Mouse (Mus musculus): ENCODE measurements around the gene Inpp4a. TPM values are rescaled to one million over a fixed set of nuclear protein-coding genes. Genes with fewer than 3 reads are reported as not detected.

Gene Inpp4a
- total and polyA plus RNA-seq, 2 experiments: 8.1 to 12.4 TPM

DNA sequence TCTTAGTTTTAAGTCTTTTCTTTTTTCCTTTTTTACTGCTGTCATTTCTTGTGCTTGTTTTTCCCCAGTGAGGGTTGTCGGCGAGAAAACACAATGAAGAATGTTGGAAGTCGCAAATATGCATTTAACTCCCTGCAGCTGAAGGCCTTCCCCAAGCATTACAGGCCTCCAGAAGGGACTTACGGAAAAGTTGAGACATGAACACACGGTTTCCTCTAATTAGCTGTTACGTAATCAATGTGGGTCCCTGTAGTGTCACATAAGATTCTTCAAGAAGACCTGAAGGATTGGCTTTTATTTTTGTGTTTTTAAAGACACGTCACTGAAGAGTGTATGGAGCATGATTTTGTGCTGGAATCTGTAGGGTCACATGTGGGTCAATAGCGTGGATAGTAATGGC, 108.4 kb downstream of the Inpp4a start:
- no peak overlapping the region for H3K9ac ChIP-seq (ENCODE audit: low read depth, low read length)

DNA sequence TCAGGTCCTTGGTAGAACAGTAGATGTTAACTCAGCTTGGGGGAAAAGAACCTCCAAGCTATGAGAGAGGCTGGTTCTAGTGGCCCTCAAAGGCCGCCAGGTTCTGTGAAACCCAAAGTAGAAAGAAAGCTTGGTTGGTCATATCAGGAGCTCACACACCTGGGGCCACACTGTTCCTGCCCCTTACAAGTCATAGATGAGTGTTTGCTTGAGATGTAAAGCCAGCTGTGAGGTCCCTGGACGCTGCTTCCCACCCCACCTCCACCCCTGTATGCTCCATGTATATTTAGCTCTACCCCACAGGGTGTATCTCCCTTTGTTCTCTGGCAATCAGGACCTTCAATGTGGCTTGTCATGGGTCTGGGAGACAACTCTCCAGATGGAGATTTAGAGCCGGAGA, 109.0 kb downstream of the Inpp4a start:
- TF ChIP-seq POLR2A (IDR thresholded peaks at IDR 0.05; ENCODE audit: extremely low read depth, insufficient read depth, low read length) (no peak), CTCF (IDR thresholded peaks at IDR 0.05; ENCODE audit: low read depth, low read length) (no peak)
- 83% methylated on average over 3 of the region's 3 CpGs for WGBS
- Histone ChIP-seq H3K36me3 (ENCODE audit: control insufficient read depth, insufficient read depth, low read length) (peaks cover 6% of the 10 kb centered on the region; the same call in 1 of the 2 replicates), H3K9ac (ENCODE audit: low read depth, low read length) (no peak overlapping the region), H3K79me2 (ENCODE audit: control insufficient read depth, insufficient read depth, low read length) (no peaks in the 10 kb centered on the region), H3K27ac (replicated peaks; ENCODE audit: insufficient read depth, low read depth, low read length) (no peak overlapping the region), H3K27me3 (ENCODE audit: control insufficient read depth, insufficient read depth, low read length) (no peaks in the 10 kb centered on the region), H3K4me1 (ENCODE audit: control insufficient read depth, insufficient read depth, low read length) (no peaks in the 10 kb centered on the region), H3K4me3 (ENCODE audit: insufficient read depth, low read depth, low read length) (no peak overlapping the region)
- DNase-seq (ENCODE audit: extremely low read depth, low read depth, low spot score): no peak

More for the DNA sequence above, 108.4 kb downstream of the Inpp4a start:
- no peak for TF ChIP-seq POLR2A (IDR thresholded peaks at IDR 0.05; ENCODE audit: extremely low read depth, insufficient read depth, low read length)
- no peak for TF ChIP-seq CTCF (IDR thresholded peaks at IDR 0.05; ENCODE audit: low read depth, low read length)
- Histone ChIP-seq H3K27ac (replicated peaks; ENCODE audit: insufficient read depth, low read depth, low read length) (no peak overlapping the region), H3K27me3 (ENCODE audit: control insufficient read depth, insufficient read depth, low read length) (no peaks in the 10 kb centered on the region), H3K4me1 (ENCODE audit: control insufficient read depth, insufficient read depth, low read length) (no peaks in the 10 kb centered on the region), H3K4me3 (ENCODE audit: insufficient read depth, low read depth, low read length) (no peak overlapping the region), H3K36me3 (ENCODE audit: control insufficient read depth, insufficient read depth, low read length) (peaks cover 6% of the 10 kb centered on the region; the same call in 1 of the 2 replicates), H3K79me2 (ENCODE audit: control insufficient read depth, insufficient read depth, low read length) (no peaks in the 10 kb centered on the region)
- WGBS: 89% methylated on average over 8 of the region's 8 CpGs
- no peak for DNase-seq (ENCODE audit: extremely low read depth, low read depth, low spot score)

DNA sequence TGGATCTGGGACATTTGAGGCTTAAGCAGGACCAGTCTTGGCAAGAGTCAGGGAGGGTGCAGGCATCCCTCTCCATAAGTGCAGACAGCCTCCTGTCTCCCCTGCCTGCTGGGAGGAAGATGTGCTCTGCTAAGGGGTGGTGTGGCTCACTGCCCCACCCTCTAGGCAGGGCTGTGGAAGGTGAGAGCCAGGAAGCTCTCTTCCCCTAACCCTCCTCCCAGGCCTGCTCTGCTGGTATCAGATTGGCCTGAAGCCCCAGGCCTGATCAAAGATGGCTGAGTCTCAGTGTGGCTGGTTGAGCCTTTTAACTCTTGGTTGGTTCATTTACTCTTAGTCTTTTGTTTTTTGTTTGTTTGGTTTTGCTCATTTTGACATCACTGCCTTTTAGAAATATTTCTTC, 110.0 kb downstream of the Inpp4a start:
- Histone ChIP-seq H3K9ac (ENCODE audit: low read depth, low read length) (no peak overlapping the region), H3K4me3 (ENCODE audit: insufficient read depth, low read depth, low read length) (no peak overlapping the region), H3K79me2 (ENCODE audit: control insufficient read depth, insufficient read depth, low read length) (no peaks in the 10 kb centered on the region), H3K4me1 (ENCODE audit: control insufficient read depth, insufficient read depth, low read length) (no peaks in the 10 kb centered on the region), H3K27me3 (ENCODE audit: control insufficient read depth, insufficient read depth, low read length) (no peaks in the 10 kb centered on the region), H3K27ac (replicated peaks; ENCODE audit: insufficient read depth, low read depth, low read length) (no peak overlapping the region), H3K36me3 (ENCODE audit: control insufficient read depth, insufficient read depth, low read length) (peaks cover 6% of the 10 kb centered on the region; the same call in 1 of the 2 replicates)
- no peak for DNase-seq (ENCODE audit: extremely low read depth, low read depth, low spot score)
- TF ChIP-seq CTCF (IDR thresholded peaks at IDR 0.05; ENCODE audit: low read depth, low read length): no peak
- no peak for TF ChIP-seq POLR2A (IDR thresholded peaks at IDR 0.05; ENCODE audit: extremely low read depth, insufficient read depth, low read length)

DNA sequence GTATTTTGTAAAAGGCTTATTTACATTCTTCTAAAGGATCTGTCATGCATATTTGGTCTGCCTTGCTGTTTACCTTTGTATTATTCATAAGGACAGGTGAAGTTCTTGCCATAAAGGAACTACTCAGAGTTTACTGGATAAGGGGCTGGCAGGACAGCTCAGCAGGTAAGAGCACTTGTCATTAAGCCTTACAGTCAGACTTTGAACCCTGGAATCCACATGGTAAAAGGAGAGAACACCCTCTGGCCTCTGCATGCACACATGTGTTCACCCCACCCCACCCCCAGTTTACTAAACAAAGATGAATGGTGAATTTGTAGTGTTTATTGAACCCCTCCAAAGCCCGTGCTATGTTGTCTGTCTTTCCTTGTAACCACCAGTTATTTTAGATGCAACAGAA, 115.7 kb downstream of the Inpp4a start:
- peaks cover 2% of the 10 kb centered on the region; the same call in 1 of the 2 replicates for H3K4me1 ChIP-seq (ENCODE audit: control insufficient read depth, insufficient read depth, low read length)
- 80% methylated on average over 1 of the region's 1 CpGs for WGBS

DNA sequence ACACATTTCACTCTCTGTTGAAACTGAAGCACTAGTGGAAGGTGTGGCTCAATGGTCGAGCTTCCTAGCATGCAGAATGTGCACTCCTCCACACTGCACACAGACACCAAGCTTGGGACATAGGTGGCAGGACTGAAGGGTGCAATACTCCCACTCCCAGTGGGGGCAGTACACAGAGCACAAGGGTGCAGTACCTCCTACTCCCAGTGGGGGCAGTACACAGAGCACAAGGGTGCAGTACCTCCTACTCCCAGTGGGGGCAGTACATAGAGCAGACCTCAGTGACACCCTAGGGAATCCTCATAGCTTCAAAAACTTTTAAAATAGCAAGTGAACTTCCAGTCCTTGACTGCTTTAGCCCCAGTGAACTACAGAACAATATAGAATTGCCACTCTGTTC, 119.8 kb downstream of the Inpp4a start:
- no peak for DNase-seq (ENCODE audit: extremely low read depth, low read depth, low spot score)
- Histone ChIP-seq H3K36me3 (ENCODE audit: control insufficient read depth, insufficient read depth, low read length) (peaks cover 23% of the 10 kb centered on the region), H3K9ac (ENCODE audit: low read depth, low read length) (no peak overlapping the region), H3K27me3 (ENCODE audit: control insufficient read depth, insufficient read depth, low read length) (no peaks in the 10 kb centered on the region), H3K27ac (replicated peaks; ENCODE audit: insufficient read depth, low read depth, low read length) (no peak overlapping the region), H3K4me3 (ENCODE audit: insufficient read depth, low read depth, low read length) (no peak overlapping the region), H3K79me2 (ENCODE audit: control insufficient read depth, insufficient read depth, low read length) (peaks cover 3% of the 10 kb centered on the region; the same call in 1 of the 2 replicates), H3K4me1 (ENCODE audit: control insufficient read depth, insufficient read depth, low read length) (peaks cover 2% of the 10 kb centered on the region; the same call in 1 of the 2 replicates)
- peak; percentile 90 for TF ChIP-seq CTCF (IDR thresholded peaks at IDR 0.05; ENCODE audit: low read depth, low read length)
- TF ChIP-seq POLR2A (IDR thresholded peaks at IDR 0.05; ENCODE audit: extremely low read depth, insufficient read depth, low read length): no peak
- 98% methylated on average over 1 of the region's 1 CpGs for WGBS

More for the DNA sequence above, 115.7 kb downstream of the Inpp4a start:
- TF ChIP-seq CTCF (IDR thresholded peaks at IDR 0.05; ENCODE audit: low read depth, low read length): no peak
- no peak for TF ChIP-seq POLR2A (IDR thresholded peaks at IDR 0.05; ENCODE audit: extremely low read depth, insufficient read depth, low read length)
- H3K27ac ChIP-seq (replicated peaks; ENCODE audit: insufficient read depth, low read depth, low read length): no peak overlapping the region
- H3K36me3 ChIP-seq (ENCODE audit: control insufficient read depth, insufficient read depth, low read length): peaks cover 18% of the 10 kb centered on the region
- no peaks in the 10 kb centered on the region for H3K27me3 ChIP-seq (ENCODE audit: control insufficient read depth, insufficient read depth, low read length)
- H3K79me2 ChIP-seq (ENCODE audit: control insufficient read depth, insufficient read depth, low read length): no peaks in the 10 kb centered on the region; the same call in 1 of the 2 replicates
- DNase-seq (ENCODE audit: extremely low read depth, low read depth, low spot score): no peak
- H3K9ac ChIP-seq (ENCODE audit: low read depth, low read length): no peak overlapping the region
- no peak overlapping the region for H3K4me3 ChIP-seq (ENCODE audit: insufficient read depth, low read depth, low read length)

DNA sequence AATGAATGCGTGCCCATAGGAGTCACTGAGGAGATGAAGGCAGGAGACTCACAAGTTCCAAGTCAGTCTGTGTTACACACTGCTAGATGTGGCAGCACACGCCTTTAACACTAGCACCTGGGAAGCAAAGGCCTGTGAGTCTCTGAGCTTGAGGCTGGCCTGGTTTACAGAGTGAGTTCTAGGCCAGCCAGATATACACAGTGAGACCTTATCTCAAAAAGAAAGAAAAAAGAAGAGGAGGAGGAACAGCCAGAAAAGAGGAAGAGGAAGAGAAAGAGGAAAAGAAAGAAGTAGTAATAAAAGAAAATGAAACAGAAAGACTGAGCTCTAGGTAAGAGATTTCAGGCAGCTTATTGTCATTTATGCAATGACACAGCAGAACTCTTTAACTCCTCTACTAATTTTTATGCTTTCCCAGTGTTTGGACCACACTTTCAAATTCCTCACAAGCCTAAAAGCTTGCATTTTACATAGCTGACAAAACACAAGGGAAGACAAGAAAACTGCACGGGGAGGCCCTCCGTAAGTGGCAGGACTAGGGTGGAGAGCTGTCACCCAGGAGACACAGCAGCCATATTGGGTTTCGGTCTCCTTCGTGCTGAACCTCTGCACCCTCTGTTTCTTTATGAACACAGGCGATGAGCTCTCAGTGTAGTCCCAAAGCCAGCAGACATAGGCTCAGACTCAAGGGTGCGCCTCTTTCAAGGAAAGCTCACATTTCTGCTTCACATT, 127.6 kb downstream of the Inpp4a start:
- DNase-seq (ENCODE audit: extremely low read depth, low read depth, low spot score): no peak
- Histone ChIP-seq H3K4me1 (ENCODE audit: control insufficient read depth, insufficient read depth, low read length) (peaks cover 12% of the 10 kb centered on the region), H3K9ac (ENCODE audit: low read depth, low read length) (no peak overlapping the region), H3K36me3 (ENCODE audit: control insufficient read depth, insufficient read depth, low read length) (peaks cover 13% of the 10 kb centered on the region), H3K4me3 (ENCODE audit: insufficient read depth, low read depth, low read length) (no peak overlapping the region), H3K27ac (replicated peaks; ENCODE audit: insufficient read depth, low read depth, low read length) (no peak overlapping the region), H3K27me3 (ENCODE audit: control insufficient read depth, insufficient read depth, low read length) (no peaks in the 10 kb centered on the region), H3K79me2 (ENCODE audit: control insufficient read depth, insufficient read depth, low read length) (peaks cover 19% of the 10 kb centered on the region; the same call in 1 of the 2 replicates)
- TF ChIP-seq POLR2A (IDR thresholded peaks at IDR 0.05; ENCODE audit: extremely low read depth, insufficient read depth, low read length) (no peak), CTCF (IDR thresholded peaks at IDR 0.05; ENCODE audit: low read depth, low read length) (no peak)
- WGBS: 93% methylated on average over 8 of the region's 8 CpGs
